Mouse (Mus musculus) CH12.LX (cell line): Measurements from ENCODE around the gene Pde1a. TPM values are rescaled to one million over a fixed set of nuclear protein-coding genes. Genes with fewer than 3 reads are reported as not detected.

Experiments
- DNase-seq: peaks from one replicate; pipeline ENCODE4 v3.0.0-alpha.2; 2013; ENCODE audit errors: extremely low read depth
- H3K27ac ChIP-seq: 2 replicates; pipeline ENCODE4 v1.5.1; 2012; ENCODE audit warnings: low read depth, mild to moderate bottlenecking, control low read depth, moderate library complexity; ENCODE audit not compliant: insufficient read depth
- H3K27me3 ChIP-seq: replicated peaks from 2 replicates; pipeline ENCODE3; 2012; ENCODE audit warnings: inconsistent platforms
- H3K36me3 ChIP-seq, 2 experiments: replicated peaks in 1 of 2; 2 replicates each; pipeline versions ENCODE3 to v1.6.1; 2012; ENCODE audit warnings: inconsistent platforms in 1 of 2, low read length in 1 of 2, mild to moderate bottlenecking in 1 of 2, mixed read lengths in 1 of 2, moderate library complexity in 1 of 2; ENCODE audit not compliant: control insufficient read depth in 1 of 2, insufficient read depth in 1 of 2
- H3K4me1 ChIP-seq, 2 experiments: 2 replicates each; pipeline ENCODE4 v1.6.1; 2012; ENCODE audit warnings: inconsistent platforms in 1 of 2, moderate library complexity in 1 of 2; ENCODE audit not compliant: insufficient read depth in 2 of 2, control insufficient read depth in 1 of 2
- H3K4me2 ChIP-seq: 2 replicates; pipeline ENCODE4 v1.6.1; 2012; ENCODE audit warnings: low read depth, mild to moderate bottlenecking, control low read depth; ENCODE audit not compliant: poor library complexity, insufficient read depth, severe bottlenecking
- H3K4me3 ChIP-seq, 3 experiments: fragments of 150-350 bp in 1 of 3; sonication (generic) in 1 of 3; replicated peaks in 1 of 3; 2 replicates each; pipeline versions ENCODE3 to v1.5.1; 2011 to 2012; ENCODE audit warnings: low read depth in 2 of 3, low read length in 2 of 3, mild to moderate bottlenecking in 2 of 3, moderate library complexity in 2 of 3, control low read depth in 1 of 3, improper control_type of control experiment in 1 of 3, inconsistent platforms in 1 of 3, mixed read lengths in 1 of 3; ENCODE audit not compliant: poor library complexity in 1 of 3
- H3K79me2 ChIP-seq: replicated peaks from 2 replicates; pipeline ENCODE4 v1.6.1; 2012; ENCODE audit warnings: mild to moderate bottlenecking, moderate library complexity; ENCODE audit not compliant: control insufficient read depth, poor library complexity, insufficient read depth, severe bottlenecking; ENCODE audit errors: extremely low read depth
- H3K9ac ChIP-seq: 2 replicates; pipeline ENCODE4 v1.6.1; 2012; ENCODE audit warnings: low read depth, mild to moderate bottlenecking, control low read depth, moderate library complexity; ENCODE audit not compliant: insufficient read depth
- H3K9me3 ChIP-seq: replicated peaks from 2 replicates; pipeline ENCODE3; 2012; ENCODE audit warnings: low read length, inconsistent platforms, mixed read lengths
- CHD1 ChIP-seq: IDR thresholded peaks from 2 replicates; pipeline ENCODE4 v1.6.1; 2012; ENCODE audit warnings: low read depth, low read length, improper control_type of control experiment, inconsistent platforms
- CHD2 ChIP-seq: IDR thresholded peaks from 2 replicates; pipeline ENCODE4 v1.6.1; 2011; ENCODE audit warnings: low read length, improper control_type of control experiment
- CTCF ChIP-seq, 2 experiments: IDR thresholded peaks in 1 of 2; conservative IDR thresholded peaks in 1 of 2; 2 replicates each; pipeline ENCODE4 v1.5.1; 2011 to 2012; ENCODE audit warnings: low read depth in 2 of 2, low read length in 2 of 2, improper control_type of control experiment in 1 of 2, inconsistent platforms in 1 of 2, mild to moderate bottlenecking in 1 of 2, moderate library complexity in 1 of 2
- ELF1 ChIP-seq: IDR thresholded peaks from 2 replicates; pipeline ENCODE4 v1.6.1; 2014; ENCODE audit warnings: low read depth, mild to moderate bottlenecking, inconsistent platforms, low read length, improper control_type of control experiment
- EP300 ChIP-seq: IDR thresholded peaks from 2 replicates; pipeline ENCODE4 v1.6.1; 2011; ENCODE audit warnings: low read length, improper control_type of control experiment
- ETS1 ChIP-seq: conservative IDR thresholded peaks from 2 replicates; pipeline ENCODE4 v1.6.1; 2012; ENCODE audit warnings: low read depth, mild to moderate bottlenecking, inconsistent platforms, low read length, improper control_type of control experiment, moderate library complexity
- GABPA ChIP-seq: IDR thresholded peaks from 2 replicates; pipeline ENCODE4 v1.6.1; 2012; ENCODE audit warnings: low read depth, low read length, improper control_type of control experiment, inconsistent platforms; ENCODE audit not compliant: insufficient replicate concordance
- HCFC1 ChIP-seq: IDR thresholded peaks from 2 replicates; pipeline ENCODE4 v1.6.1; 2012; ENCODE audit warnings: low read depth, mild to moderate bottlenecking, inconsistent platforms, low read length, improper control_type of control experiment
- IRF4 ChIP-seq: IDR thresholded peaks from 2 replicates; pipeline ENCODE4 v1.6.1; 2014; ENCODE audit warnings: low read depth, mild to moderate bottlenecking, inconsistent platforms, low read length, improper control_type of control experiment
- JUND ChIP-seq: conservative IDR thresholded peaks from 2 replicates; pipeline ENCODE4 v1.6.1; 2011; ENCODE audit warnings: low read depth, low read length, improper control_type of control experiment
- MAFK ChIP-seq: IDR thresholded peaks from 2 replicates; pipeline ENCODE4 v1.6.1; 2011; ENCODE audit warnings: low read length, improper control_type of control experiment; ENCODE audit not compliant: insufficient replicate concordance
- MYC ChIP-seq: IDR thresholded peaks from 2 replicates; pipeline ENCODE4 v1.6.1; 2011; ENCODE audit warnings: low read depth, mild to moderate bottlenecking, improper control_type of control experiment, low read length
- NELFE ChIP-seq: IDR thresholded peaks from 2 replicates; pipeline ENCODE4 v1.6.1; 2011; ENCODE audit warnings: low read depth, low read length, improper control_type of control experiment
- NRF1 ChIP-seq: IDR thresholded peaks from 2 replicates; pipeline ENCODE4 v1.6.1; 2014; ENCODE audit warnings: low read depth, mild to moderate bottlenecking, inconsistent platforms, low read length, improper control_type of control experiment, moderate library complexity
- PAX5 ChIP-seq: IDR thresholded peaks from 2 replicates; pipeline ENCODE4 v1.6.1; 2012; ENCODE audit warnings: low read length, inconsistent platforms, mixed read lengths
- POLR2A ChIP-seq: IDR thresholded peaks from 2 replicates; pipeline ENCODE4 v1.6.1; 2011; ENCODE audit warnings: low read depth, mild to moderate bottlenecking, improper control_type of control experiment, low read length
- POLR2AphosphoS2 ChIP-seq: IDR thresholded peaks from 2 replicates; pipeline ENCODE4 v1.6.1; 2011; ENCODE audit warnings: low read depth, low read length, improper control_type of control experiment
- RAD21 ChIP-seq: IDR thresholded peaks from 2 replicates; pipeline ENCODE4 v1.6.1; 2011; ENCODE audit warnings: low read depth, mild to moderate bottlenecking, low read length, improper control_type of control experiment, moderate library complexity
- RCOR1 ChIP-seq: conservative IDR thresholded peaks from 2 replicates; pipeline ENCODE4 v1.6.1; 2012; ENCODE audit warnings: low read depth, mild to moderate bottlenecking, inconsistent platforms, low read length, improper control_type of control experiment
- TBP ChIP-seq: conservative IDR thresholded peaks from 2 replicates; pipeline ENCODE4 v1.6.1; 2011; ENCODE audit warnings: low read depth, low read length, improper control_type of control experiment
- UBTF ChIP-seq: IDR thresholded peaks from 2 replicates; pipeline ENCODE4 v1.6.1; 2012; ENCODE audit warnings: low read depth, mild to moderate bottlenecking, inconsistent platforms, low read length, improper control_type of control experiment, moderate library complexity
- ZC3H11A ChIP-seq: IDR thresholded peaks from 2 replicates; pipeline ENCODE4 v1.6.1; 2012; ENCODE audit warnings: low read depth, mild to moderate bottlenecking, inconsistent platforms, low read length, improper control_type of control experiment
- ZKSCAN1 ChIP-seq: IDR thresholded peaks from 2 replicates; pipeline ENCODE4 v1.6.1; 2012; ENCODE audit warnings: low read depth, inconsistent platforms, low read length, improper control_type of control experiment, borderline replicate concordance
- ZMIZ1 ChIP-seq: IDR thresholded peaks from 2 replicates; pipeline ENCODE4 v1.6.1; 2012; ENCODE audit warnings: low read depth, mild to moderate bottlenecking, inconsistent platforms, low read length, improper control_type of control experiment
- dilution Hi-C: fragments of 300-500 bp; cut with MboI; formaldehyde crosslinking; loops from 2 replicates; pipeline ENCODE4 v1.14.3; 2020; ENCODE audit warnings: low sequenced_read_pairs; ENCODE audit not compliant: extremely low pct_unique_long_range_greater_than_20kb, extremely low pct_ligation_motif_present
- in situ Hi-C: fragments of 300-500 bp; cut with MboI; formaldehyde crosslinking; loops from 3 replicates; pipeline ENCODE4 v1.14.3; 2019; ENCODE audit warnings: low sequenced_read_pairs, low pct_ligation_motif_present, low pct_unique_long_range_greater_than_20kb, mixed read lengths
- polyA plus RNA-seq: library from polyadenylated mRNA; unstranded; fragments of >175 nt; gene quantifications from 2 replicates; pipeline ENCODE4 v1.2.1, GENCODE M21; 2012; ENCODE audit warnings: low read depth; ENCODE audit not compliant: insufficient read length
- total RNA-seq, 2 experiments: library from RNA; depleted of rRNA; stranded (reverse); fragments of 300-350 nt in 1 of 2; fragments of >200 nt in 1 of 2; gene quantifications; 2 replicates each; pipeline ENCODE4 v1.2.3; 2012 to 2014

Gene Pde1a
- total RNA-seq (2012; rRNA removed): 0.08 TPM in 1 of 2 replicates, not detected in the other
- total RNA-seq (2014; rRNA removed): 0.05 TPM in 1 of 2 replicates, not detected in the other
- polyA plus RNA-seq: not detected in 2 replicates

- no peak within 1 kb of the TSS; the same call in 1 of the 2 replicates for H3K4me2 ChIP-seq
These were observed at the start of gene Pde1a for GRCm38 (mm10) chr2:80128861-80129698. Pde1a (minus strand) TSS chr2:80129458.

GRCm38 (mm10) chr2:80178608-80179280 is 49.5 kb upstream of the Pde1a start:
- no peaks in the 10 kb centered on the region for H3K79me2 ChIP-seq
- no peaks in the 10 kb centered on the region for H3K9me3 ChIP-seq
- no peaks in the 10 kb centered on the region for H3K27me3 ChIP-seq
- no peaks in the 10 kb centered on the region for H3K36me3 ChIP-seq
- H3K4me1 ChIP-seq: no peaks in the 10 kb centered on the region
- H3K4me3 ChIP-seq: no peak overlapping the region
- dilution Hi-C loops (no loop called here), in situ Hi-C loops (no loop called here)
- no peak overlapping the region for H3K9ac ChIP-seq
- no peak overlapping the region for H3K27ac ChIP-seq
- DNase-seq: no peak
- H3K4me2 ChIP-seq: no peak overlapping the region
- no peak for TF ChIP-seq ZMIZ1
- no peak for TF ChIP-seq ZC3H11A
- TF ChIP-seq NELFE: no peak
- no peak for TF ChIP-seq RCOR1
- TF ChIP-seq CHD1: no peak
- TF ChIP-seq MAFK: no peak
- TF ChIP-seq ZKSCAN1: no peak
- no peak for TF ChIP-seq POLR2A
- TF ChIP-seq MYC: no peak
- TF ChIP-seq NRF1: no peak
- TF ChIP-seq IRF4: no peak
- no peak for TF ChIP-seq JUND
- no peak for TF ChIP-seq PAX5
- no peak for TF ChIP-seq EP300

More at GRCm38 (mm10) chr2:80128861-80129698, at the start of gene Pde1a:
- no peak for DNase-seq
- Histone ChIP-seq H3K9ac (no peak within 1 kb of the TSS), H3K27ac (no peak within 1 kb of the TSS), H3K4me3 (no peak within 1 kb of the TSS), H3K9me3 (no peaks in the 10 kb centered on the region), H3K36me3 (no peaks in the 10 kb centered on the region), H3K79me2 (no peaks in the 10 kb centered on the region), H3K4me1 (no peaks in the 10 kb centered on the region), H3K27me3 (no peaks in the 10 kb centered on the region)
- in situ Hi-C loops: no loop called here
- dilution Hi-C loops: no loop called here
- no peak for TF ChIP-seq UBTF
- no peak for TF ChIP-seq TBP
- no peak for TF ChIP-seq IRF4
- TF ChIP-seq MYC: no peak
- no peak for TF ChIP-seq GABPA
- no peak for TF ChIP-seq NELFE
- no peak for TF ChIP-seq POLR2AphosphoS2
- no peak for TF ChIP-seq CTCF (conservative IDR thresholded peaks at IDR 0.05 in 1 of 2, IDR thresholded peaks at IDR 0.05 in 1 of 2; ENCODE audit: low read depth in 2 of 2, low read length in 2 of 2)
- no peak for TF ChIP-seq CHD2
- no peak for TF ChIP-seq POLR2A
- no peak for TF ChIP-seq ELF1
- no peak for TF ChIP-seq PAX5
- no peak for TF ChIP-seq MAFK
- no peak for TF ChIP-seq ETS1
- TF ChIP-seq HCFC1: no peak
- TF ChIP-seq RAD21: no peak
